Mouse (Mus musculus) lung, postnatal 14 days (tissue): ENCODE measurements around the gene Alpk3.

ENCODE experiments used
- DNase-seq: peaks from one replicate; pipeline ENCODE4 v3.0.0; 2021

The Alpk3 gene

GRCm38 (mm10) chr7:81057471-81057870 lies at the start of gene Alpk3:
Gene Alpk3 (plus strand): TSS chr7:81057600.
- no peak for DNase-seq

GRCm38 (mm10) chr7:81008285-81008684 lies 49.1 kb upstream of the Alpk3 start:
- DNase-seq: no peak

GRCm38 (mm10) chr7:81011576-81011975 lies 45.8 kb upstream of the Alpk3 start:
- DNase-seq: no peak

- no peak for DNase-seq
Observed at GRCm38 (mm10) chr7:81020307-81020706, 37.1 kb upstream of the Alpk3 start.

GRCm38 (mm10) chr7:81022731-81023130 lies 34.7 kb upstream of the Alpk3 start:
- DNase-seq: no peak

GRCm38 (mm10) chr7:81024118-81024517 lies 33.3 kb upstream of the Alpk3 start:
- DNase-seq: no peak

- DNase-seq: no peak
Observed at GRCm38 (mm10) chr7:81024651-81025050, 32.7 kb upstream of the Alpk3 start.

GRCm38 (mm10) chr7:81025751-81026150 lies 31.6 kb upstream of the Alpk3 start:
- DNase-seq: no peak

GRCm38 (mm10) chr7:81039711-81040110 lies 17.7 kb upstream of the Alpk3 start:
- DNase-seq: no peak

- no peak for DNase-seq
Observed at GRCm38 (mm10) chr7:81043023-81043620, 14.3 kb upstream of the Alpk3 start.

GRCm38 (mm10) chr7:81047847-81048246 lies 9.6 kb upstream of the Alpk3 start:
- DNase-seq: no peak

- DNase-seq: no peak
Observed at GRCm38 (mm10) chr7:81048513-81048912, 8.9 kb upstream of the Alpk3 start.

GRCm38 (mm10) chr7:81049966-81050365 lies 7.4 kb upstream of the Alpk3 start:
- no peak for DNase-seq

GRCm38 (mm10) chr7:81055709-81056370 lies 1.6 kb upstream of the Alpk3 start:
- no peak for DNase-seq

- no peak for DNase-seq
Observed at GRCm38 (mm10) chr7:81057901-81058711, 706 bp downstream of the Alpk3 start.

- DNase-seq: no peak
Observed at GRCm38 (mm10) chr7:81058712-81059154, 1.3 kb downstream of the Alpk3 start.

- DNase-seq: no peak
Observed at GRCm38 (mm10) chr7:81059388-81059787, 2.0 kb downstream of the Alpk3 start.

- peak; percentile 44 for DNase-seq
Observed at GRCm38 (mm10) chr7:81060908-81061307, 3.5 kb downstream of the Alpk3 start.

GRCm38 (mm10) chr7:81061936-81062335 lies 4.5 kb downstream of the Alpk3 start:
- DNase-seq: no peak

- no peak for DNase-seq
Observed at GRCm38 (mm10) chr7:81063332-81063731, 5.9 kb downstream of the Alpk3 start.

GRCm38 (mm10) chr7:81066714-81067113 lies 9.3 kb downstream of the Alpk3 start:
- no peak for DNase-seq

GRCm38 (mm10) chr7:81072463-81072862 lies 15.1 kb downstream of the Alpk3 start:
- DNase-seq: peak; percentile 75

GRCm38 (mm10) chr7:81073273-81073672 lies 15.9 kb downstream of the Alpk3 start:
- DNase-seq: no peak

- no peak for DNase-seq
Observed at GRCm38 (mm10) chr7:81074546-81074945, 17.1 kb downstream of the Alpk3 start.
